Mouse (Mus musculus): ENCODE results near the gene Cdkal1. TPM values are rescaled to one million over a fixed set of nuclear protein-coding genes. Genes with fewer than 3 reads are reported as not detected.

The Cdkal1 gene
- polyA plus RNA-seq, 1 experiment: 10.3 TPM

- 76% methylated on average over 5 of the region's 5 CpGs for WGBS
- H3K27ac ChIP-seq (ENCODE audit: insufficient read depth, low read length): no peak overlapping the region
- H3K27me3 ChIP-seq (ENCODE audit: control insufficient read depth, insufficient read depth, low read length): no peaks in the 10 kb centered on the region
- TF ChIP-seq CTCF (IDR thresholded peaks at IDR 0.05; ENCODE audit: borderline replicate concordance, insufficient read depth, low read depth, low read length) (no peak), POLR2A (IDR thresholded peaks at IDR 0.05; ENCODE audit: borderline replicate concordance, insufficient read depth, low read length) (no peak)
- no peaks in the 10 kb centered on the region for H3K4me1 ChIP-seq (ENCODE audit: control insufficient read depth, insufficient read depth, low read length)
- H3K4me3 ChIP-seq (replicated peaks; ENCODE audit: insufficient read depth, low read depth, low read length): no peak overlapping the region
- DNase-seq: no peak
These were observed 264.8 kb downstream of the Cdkal1 start for GRCm38 (mm10) chr13:29590685-29591084.

- Histone ChIP-seq H3K4me1 (ENCODE audit: control insufficient read depth, insufficient read depth, low read length) (no peaks in the 10 kb centered on the region), H3K27me3 (ENCODE audit: control insufficient read depth, insufficient read depth, low read length) (no peaks in the 10 kb centered on the region), H3K4me3 (replicated peaks; ENCODE audit: insufficient read depth, low read depth, low read length) (no peak overlapping the region), H3K27ac (ENCODE audit: insufficient read depth, low read length) (no peak overlapping the region)
- TF ChIP-seq POLR2A (IDR thresholded peaks at IDR 0.05; ENCODE audit: borderline replicate concordance, insufficient read depth, low read length): no peak
- TF ChIP-seq CTCF (IDR thresholded peaks at IDR 0.05; ENCODE audit: borderline replicate concordance, insufficient read depth, low read depth, low read length): no peak
- no peak for DNase-seq
- 70% methylated on average over 5 of the region's 5 CpGs for WGBS
These were observed 265.3 kb downstream of the Cdkal1 start for GRCm38 (mm10) chr13:29590164-29590563.

GRCm38 (mm10) chr13:29588693-29589092 is 266.8 kb downstream of the Cdkal1 start:
- 96% methylated on average over 4 of the region's 4 CpGs for WGBS
- Histone ChIP-seq H3K27ac (ENCODE audit: insufficient read depth, low read length) (no peak overlapping the region), H3K4me1 (ENCODE audit: control insufficient read depth, insufficient read depth, low read length) (no peaks in the 10 kb centered on the region), H3K4me3 (replicated peaks; ENCODE audit: insufficient read depth, low read depth, low read length) (no peak overlapping the region), H3K27me3 (ENCODE audit: control insufficient read depth, insufficient read depth, low read length) (no peaks in the 10 kb centered on the region)
- no peak for DNase-seq
- TF ChIP-seq CTCF (IDR thresholded peaks at IDR 0.05; ENCODE audit: borderline replicate concordance, insufficient read depth, low read depth, low read length): no peak
- no peak for TF ChIP-seq POLR2A (IDR thresholded peaks at IDR 0.05; ENCODE audit: borderline replicate concordance, insufficient read depth, low read length)

- Histone ChIP-seq H3K4me1 (ENCODE audit: control insufficient read depth, insufficient read depth, low read length) (no peaks in the 10 kb centered on the region), H3K4me3 (replicated peaks; ENCODE audit: insufficient read depth, low read depth, low read length) (no peak overlapping the region), H3K27ac (ENCODE audit: insufficient read depth, low read length) (no peak overlapping the region), H3K27me3 (ENCODE audit: control insufficient read depth, insufficient read depth, low read length) (no peaks in the 10 kb centered on the region)
- TF ChIP-seq CTCF (IDR thresholded peaks at IDR 0.05; ENCODE audit: borderline replicate concordance, insufficient read depth, low read depth, low read length) (no peak), POLR2A (IDR thresholded peaks at IDR 0.05; ENCODE audit: borderline replicate concordance, insufficient read depth, low read length) (no peak)
- DNase-seq: peak; percentile 30 to 40
- 48% methylated on average over 9 of the region's 9 CpGs for WGBS
These were observed 273.4 kb downstream of the Cdkal1 start for GRCm38 (mm10) chr13:29581762-29582700.

GRCm38 (mm10) chr13:29580780-29581179 is 274.7 kb downstream of the Cdkal1 start:
- H3K4me1 ChIP-seq (ENCODE audit: control insufficient read depth, insufficient read depth, low read length): no peaks in the 10 kb centered on the region
- WGBS: 98% methylated on average over 7 of the region's 7 CpGs

GRCm38 (mm10) chr13:29580009-29580408 is 275.5 kb downstream of the Cdkal1 start:
- Histone ChIP-seq H3K4me3 (replicated peaks; ENCODE audit: insufficient read depth, low read depth, low read length) (no peak overlapping the region), H3K27me3 (ENCODE audit: control insufficient read depth, insufficient read depth, low read length) (no peaks in the 10 kb centered on the region), H3K4me1 (ENCODE audit: control insufficient read depth, insufficient read depth, low read length) (no peaks in the 10 kb centered on the region), H3K27ac (ENCODE audit: insufficient read depth, low read length) (no peak overlapping the region)
- TF ChIP-seq CTCF (IDR thresholded peaks at IDR 0.05; ENCODE audit: borderline replicate concordance, insufficient read depth, low read depth, low read length) (no peak), POLR2A (IDR thresholded peaks at IDR 0.05; ENCODE audit: borderline replicate concordance, insufficient read depth, low read length) (no peak)
- DNase-seq: no peak
- WGBS: 85% methylated on average over 3 of the region's 3 CpGs

More at GRCm38 (mm10) chr13:29580780-29581179, 274.7 kb downstream of the Cdkal1 start:
- no peak for DNase-seq
- no peaks in the 10 kb centered on the region for H3K27me3 ChIP-seq (ENCODE audit: control insufficient read depth, insufficient read depth, low read length)
- H3K27ac ChIP-seq (ENCODE audit: insufficient read depth, low read length): no peak overlapping the region
- H3K4me3 ChIP-seq (replicated peaks; ENCODE audit: insufficient read depth, low read depth, low read length): no peak overlapping the region
- TF ChIP-seq POLR2A (IDR thresholded peaks at IDR 0.05; ENCODE audit: borderline replicate concordance, insufficient read depth, low read length): no peak
- no peak for TF ChIP-seq CTCF (IDR thresholded peaks at IDR 0.05; ENCODE audit: borderline replicate concordance, insufficient read depth, low read depth, low read length)

GRCm38 (mm10) chr13:29578621-29579020 is 276.9 kb downstream of the Cdkal1 start:
- DNase-seq: no peak
- Histone ChIP-seq H3K4me3 (replicated peaks; ENCODE audit: insufficient read depth, low read depth, low read length) (no peak overlapping the region), H3K27me3 (ENCODE audit: control insufficient read depth, insufficient read depth, low read length) (no peaks in the 10 kb centered on the region), H3K4me1 (ENCODE audit: control insufficient read depth, insufficient read depth, low read length) (no peaks in the 10 kb centered on the region), H3K27ac (ENCODE audit: insufficient read depth, low read length) (no peak overlapping the region)
- WGBS: 60% methylated on average over 3 of the region's 3 CpGs
- TF ChIP-seq CTCF (IDR thresholded peaks at IDR 0.05; ENCODE audit: borderline replicate concordance, insufficient read depth, low read depth, low read length) (no peak), POLR2A (IDR thresholded peaks at IDR 0.05; ENCODE audit: borderline replicate concordance, insufficient read depth, low read length) (no peak)

GRCm38 (mm10) chr13:29574784-29575183 is 280.7 kb downstream of the Cdkal1 start:
- no peak overlapping the region for H3K27ac ChIP-seq (ENCODE audit: insufficient read depth, low read length)
- no peaks in the 10 kb centered on the region for H3K27me3 ChIP-seq (ENCODE audit: control insufficient read depth, insufficient read depth, low read length)
- no peak for DNase-seq
- H3K4me3 ChIP-seq (replicated peaks; ENCODE audit: insufficient read depth, low read depth, low read length): no peak overlapping the region
- H3K4me1 ChIP-seq (ENCODE audit: control insufficient read depth, insufficient read depth, low read length): no peaks in the 10 kb centered on the region
- WGBS: 74% methylated on average over 1 of the region's 1 CpGs
- no peak for TF ChIP-seq POLR2A (IDR thresholded peaks at IDR 0.05; ENCODE audit: borderline replicate concordance, insufficient read depth, low read length)
- TF ChIP-seq CTCF (IDR thresholded peaks at IDR 0.05; ENCODE audit: borderline replicate concordance, insufficient read depth, low read depth, low read length): no peak
